Mouse (Mus musculus) liver, postnatal 0 days (tissue): ENCODE data around the gene D430041D05Rik.

ENCODE experiments used
- CTCF ChIP-seq: sonication (generic); IDR thresholded peaks from 2 replicates; pipeline ENCODE4 v1.5.1; 2016; ENCODE audit warnings: antibody characterized with exemption, low read depth
- EP300 ChIP-seq: IDR thresholded peaks from 2 replicates; pipeline ENCODE4 v1.6.1; 2016; ENCODE audit warnings: antibody characterized with exemption, low read depth, mild to moderate bottlenecking

DNA sequence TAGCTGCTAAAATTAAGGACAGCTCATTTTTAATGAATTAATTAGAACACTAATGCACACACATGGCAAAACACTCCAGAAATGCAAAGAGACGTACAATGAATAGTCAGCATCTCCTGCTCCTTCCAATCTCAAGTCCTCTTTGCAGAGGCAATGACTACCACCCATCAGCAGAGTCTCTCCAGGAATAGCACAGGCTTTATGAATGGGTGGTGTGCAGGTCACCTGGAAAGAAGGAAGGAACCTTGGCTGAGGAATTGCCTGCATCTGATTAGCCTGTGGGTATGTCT, 58.7 kb downstream of the D430041D05Rik start:
- TF ChIP-seq CTCF, result no peak
- no peak for TF ChIP-seq EP300
